Mouse (Mus musculus): ENCODE results near the gene Mrpl42.

Gene Mrpl42

DNA sequence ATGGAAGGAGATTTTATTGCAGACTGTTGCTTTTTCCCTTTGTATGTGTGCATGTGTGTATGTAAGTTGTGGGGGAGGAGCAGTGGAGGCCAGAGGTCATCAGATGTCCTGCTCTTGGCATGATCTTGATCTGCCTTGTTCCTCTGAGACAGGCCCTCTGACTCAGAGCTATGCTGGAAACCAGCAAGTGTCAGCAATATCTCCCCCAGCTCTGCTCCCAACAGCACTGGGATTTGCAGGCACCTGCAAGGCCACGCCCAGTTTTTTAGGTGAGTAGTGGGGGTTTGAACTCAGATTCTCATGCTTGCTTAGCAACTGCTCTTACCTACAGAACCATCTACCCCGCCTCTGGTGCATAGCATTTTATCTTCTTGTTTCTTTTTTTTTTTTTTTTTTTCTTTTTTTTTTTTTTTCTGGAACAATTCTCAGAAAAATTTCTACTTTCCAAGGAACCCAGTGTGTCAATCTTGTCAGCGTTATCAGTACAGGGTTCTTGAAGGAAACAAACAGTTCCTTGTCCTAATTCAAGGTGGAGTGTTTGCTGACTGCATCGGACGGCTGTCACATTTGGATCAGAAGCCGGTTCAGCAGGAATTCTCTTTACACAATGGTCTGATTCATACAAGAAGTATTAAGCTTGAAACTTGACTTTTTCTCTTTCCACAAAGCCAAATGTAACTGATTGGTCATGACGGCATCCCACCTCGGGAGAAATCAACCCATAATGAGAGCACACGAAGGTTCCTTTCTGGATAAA is 43.5 kb downstream of the Mrpl42 start:
- no peak for DNase-seq (ENCODE audit: low read depth, low spot score)

DNA sequence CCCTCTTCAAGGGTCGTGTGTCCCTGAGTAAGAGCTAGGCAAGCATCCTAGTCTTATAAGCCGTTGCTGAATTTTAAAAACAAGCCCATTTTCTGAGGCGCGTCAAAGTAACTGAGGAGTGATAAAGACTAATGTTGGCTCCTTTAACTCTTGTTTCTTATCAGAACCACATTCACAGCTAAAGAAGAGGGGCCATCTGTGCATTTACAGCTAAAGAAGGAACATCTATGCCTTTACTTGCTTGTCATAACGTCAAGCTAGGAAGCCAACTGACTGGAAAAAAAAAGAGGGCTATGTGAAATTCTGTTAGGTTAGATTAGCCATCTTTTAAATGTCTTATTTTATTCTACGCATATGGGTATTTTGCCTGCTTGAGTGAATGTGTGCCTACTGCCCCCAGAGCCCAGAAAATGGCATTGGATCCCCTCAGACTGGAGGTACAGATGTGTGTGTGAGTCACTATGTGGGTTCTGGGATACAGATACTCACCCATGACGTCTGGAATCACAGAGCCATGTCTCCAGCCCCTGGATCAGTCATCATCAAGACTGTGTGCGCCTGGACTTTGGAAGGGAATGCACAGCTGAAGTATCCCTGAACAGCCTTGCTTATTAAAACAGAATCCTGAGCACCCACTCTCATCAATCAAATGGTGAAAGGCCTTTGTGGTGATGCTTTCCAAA is 44.2 kb downstream of the Mrpl42 start:
- DNase-seq (ENCODE audit: low read depth, low spot score): no peak

DNA sequence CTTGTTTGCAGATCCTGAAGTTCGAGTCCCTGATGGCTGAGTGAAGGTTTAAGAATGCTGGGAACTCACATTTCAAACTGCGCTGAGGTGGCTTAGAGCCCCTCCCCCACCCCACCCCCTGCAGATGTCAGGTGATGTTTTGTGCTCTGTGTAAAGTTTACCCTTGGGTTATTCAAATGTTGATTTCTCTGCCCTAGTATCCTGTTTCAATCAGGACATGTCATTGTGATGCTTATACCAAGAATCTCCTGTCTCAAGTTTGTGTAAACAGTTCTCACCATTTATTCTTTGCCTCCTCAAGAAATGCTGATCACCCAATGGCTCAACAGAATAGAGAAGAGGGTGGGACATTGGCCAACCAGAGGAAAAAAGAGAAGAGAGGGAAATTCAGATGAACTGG is 45.6 kb downstream of the Mrpl42 start:
- DNase-seq (ENCODE audit: low read depth, low spot score): peak; percentile 98

DNA sequence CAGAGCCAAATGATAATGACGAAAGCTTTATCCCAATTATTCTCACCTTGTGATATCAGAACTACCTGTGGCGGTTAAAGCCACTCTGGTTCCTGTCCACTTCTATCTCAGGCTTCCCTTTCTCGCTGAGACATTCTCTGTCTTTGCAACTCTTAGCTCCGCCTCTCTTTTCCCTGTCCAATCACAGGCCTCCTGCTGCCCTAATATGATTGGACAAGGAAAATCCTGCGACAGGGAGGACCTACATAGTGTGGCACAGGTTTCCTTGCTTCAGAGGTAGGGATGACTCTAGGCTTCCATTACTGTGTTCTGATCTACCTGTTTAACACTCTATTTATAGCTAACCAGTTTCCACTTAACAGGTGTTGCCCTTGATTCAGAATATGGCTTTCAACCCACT is 48.5 kb downstream of the Mrpl42 start:
- peak; percentile 86 for DNase-seq (ENCODE audit: low read depth, low spot score)

DNA sequence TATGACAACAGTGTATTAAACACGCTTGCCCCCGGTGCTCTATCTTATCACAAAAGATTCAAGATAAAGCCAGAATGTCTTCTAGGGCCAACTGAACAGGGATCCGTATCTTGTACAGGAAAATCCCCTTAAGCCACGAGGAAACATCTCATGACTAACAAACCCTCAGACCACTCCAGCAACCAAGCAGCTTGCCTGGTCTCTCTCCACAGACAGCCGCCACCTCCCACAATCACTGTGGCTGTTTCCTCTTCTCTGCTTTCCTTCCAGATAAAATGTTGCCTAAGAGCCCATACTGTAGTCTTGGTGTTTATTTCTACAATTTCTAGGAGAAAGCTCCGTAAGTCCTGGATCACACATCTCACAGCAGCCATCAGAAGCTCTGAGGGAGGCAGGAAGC is 52.7 kb downstream of the Mrpl42 start:
- no peak for DNase-seq (ENCODE audit: low read depth, low spot score)

DNA sequence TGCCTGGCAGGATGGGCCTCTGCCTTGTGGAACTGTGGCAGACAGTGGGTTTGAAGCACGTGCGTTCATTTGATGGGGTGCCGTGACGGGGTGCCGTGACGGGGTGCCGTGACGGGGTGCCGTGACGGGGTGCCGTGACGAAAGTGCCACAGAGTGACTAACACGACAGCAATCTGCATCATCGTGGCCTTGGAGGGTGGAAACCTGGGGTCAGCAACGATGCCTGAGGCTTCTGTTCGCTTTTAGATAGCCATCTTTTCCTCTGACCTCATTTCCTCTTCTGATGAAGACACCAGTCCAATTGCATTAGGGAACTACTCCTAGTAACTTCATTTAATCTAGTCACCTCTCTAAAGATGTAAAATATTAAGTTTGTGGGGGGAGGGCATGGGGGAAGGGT is 53.8 kb downstream of the Mrpl42 start:
- DNase-seq (ENCODE audit: low read depth, low spot score): no peak

DNA sequence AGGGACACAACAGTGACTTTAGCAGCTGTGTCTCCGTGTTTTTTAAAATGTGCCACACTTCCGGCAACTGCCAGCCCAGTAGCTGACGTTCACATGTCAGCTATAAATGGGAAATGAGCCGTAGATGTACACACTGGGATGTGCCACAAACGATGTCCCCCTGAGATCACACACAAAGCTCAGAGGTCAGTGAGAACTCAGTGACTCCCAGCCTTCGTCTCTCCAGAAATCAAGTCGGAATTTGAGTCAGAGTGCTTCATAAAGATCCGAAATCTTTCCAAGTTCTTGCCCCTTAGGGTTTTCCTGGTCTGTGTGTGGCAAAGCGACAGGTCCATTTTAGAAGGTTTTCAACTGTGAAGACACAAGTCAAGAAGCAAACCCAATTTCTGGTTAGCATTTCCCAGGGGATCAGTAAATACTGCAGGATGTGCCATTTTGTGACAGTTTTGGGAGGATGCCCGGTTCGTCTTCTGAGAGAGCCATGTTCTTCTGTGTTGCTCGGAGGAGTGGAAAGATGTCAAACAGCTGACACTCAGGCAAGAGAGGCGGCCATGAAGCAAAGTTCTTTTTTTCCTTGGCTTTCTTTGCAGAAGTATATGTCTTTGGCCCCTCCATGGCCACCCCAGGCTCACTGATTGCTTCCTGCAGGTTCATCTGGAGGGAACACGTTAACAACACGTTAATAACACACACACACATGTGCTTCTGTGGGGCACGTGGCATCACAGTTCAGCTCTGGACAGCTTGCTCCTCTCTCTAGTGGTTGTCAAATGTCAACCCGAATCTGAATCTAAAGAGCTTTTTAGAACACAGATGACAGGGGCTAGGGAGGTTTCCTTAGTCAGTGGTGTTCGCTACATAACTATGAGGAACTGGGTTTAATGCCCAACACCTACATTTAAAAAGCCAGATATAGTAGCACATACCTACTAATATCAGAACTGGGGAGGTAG is 56.4 kb downstream of the Mrpl42 start:
- no peak for DNase-seq (ENCODE audit: low read depth, low spot score)

DNA sequence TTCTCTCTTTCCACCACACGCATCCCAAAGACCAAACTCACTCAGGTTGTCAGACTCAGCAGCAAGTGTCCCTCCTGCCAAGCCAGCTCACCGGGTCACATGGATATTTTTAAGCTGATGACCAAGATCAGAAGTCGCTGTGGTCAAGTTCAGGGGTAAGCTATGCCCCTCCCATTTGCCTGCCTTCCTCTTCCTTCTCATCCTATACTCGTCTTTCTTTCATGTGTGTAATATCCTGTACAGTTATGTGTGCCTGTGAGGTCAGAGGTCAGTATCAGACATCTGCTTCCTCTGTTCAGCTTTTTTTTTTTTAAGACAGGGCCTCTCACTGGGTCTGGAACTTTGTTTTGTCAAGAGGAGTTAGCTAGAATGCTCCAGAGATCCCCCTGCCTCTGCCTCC is 59.4 kb downstream of the Mrpl42 start:
- DNase-seq (ENCODE audit: low read depth, low spot score): no peak

DNA sequence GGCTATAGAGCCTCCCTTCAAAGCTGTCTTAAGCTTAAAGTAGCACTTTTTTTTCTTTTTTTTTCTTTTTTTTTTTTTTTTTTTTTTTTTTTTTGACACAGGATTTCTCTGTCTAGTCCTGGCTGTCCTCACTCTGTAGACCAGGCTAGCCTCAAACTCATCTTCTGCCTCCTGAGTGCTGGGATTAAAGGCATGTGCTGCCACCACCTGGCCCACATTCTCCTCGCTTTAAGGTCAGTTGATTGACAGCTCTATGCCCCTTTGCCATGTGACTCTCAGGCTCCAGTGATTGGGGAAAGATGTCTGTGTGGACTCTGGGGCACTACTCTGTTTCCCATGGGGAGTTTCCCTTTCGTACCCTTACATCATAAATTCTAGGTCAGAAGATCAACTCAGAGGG is 61.2 kb downstream of the Mrpl42 start:
- DNase-seq (ENCODE audit: low read depth, low spot score): no peak

DNA sequence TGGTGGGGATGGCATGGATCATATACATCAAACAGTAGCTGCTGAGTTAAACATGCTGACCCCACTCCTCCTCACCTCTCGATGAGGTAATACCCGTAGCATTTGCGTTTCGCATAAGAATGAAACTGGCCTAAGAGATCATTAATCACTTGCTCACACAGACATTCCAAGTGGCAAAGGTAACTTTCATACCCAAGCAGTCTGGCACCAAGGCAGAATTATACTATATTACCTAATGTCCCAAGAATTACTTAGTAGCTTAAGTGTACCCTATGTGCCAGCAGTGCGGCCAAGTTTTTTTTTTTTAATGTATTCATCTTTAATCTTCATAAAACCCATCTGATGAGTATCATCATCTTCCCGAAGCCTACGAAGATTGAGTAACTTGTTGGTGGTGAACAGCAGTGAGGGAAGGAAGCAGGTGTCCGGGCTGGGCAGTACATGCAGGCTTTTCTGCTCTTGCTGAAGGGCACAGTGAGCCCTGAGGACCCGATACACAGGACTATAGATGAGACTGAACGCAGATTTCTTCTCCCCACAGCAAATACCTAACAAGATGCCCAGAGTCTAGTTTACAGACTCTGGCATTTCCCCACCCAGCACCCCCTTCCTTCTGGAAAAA is 61.9 kb downstream of the Mrpl42 start:
- DNase-seq (ENCODE audit: low read depth, low spot score): no peak

DNA sequence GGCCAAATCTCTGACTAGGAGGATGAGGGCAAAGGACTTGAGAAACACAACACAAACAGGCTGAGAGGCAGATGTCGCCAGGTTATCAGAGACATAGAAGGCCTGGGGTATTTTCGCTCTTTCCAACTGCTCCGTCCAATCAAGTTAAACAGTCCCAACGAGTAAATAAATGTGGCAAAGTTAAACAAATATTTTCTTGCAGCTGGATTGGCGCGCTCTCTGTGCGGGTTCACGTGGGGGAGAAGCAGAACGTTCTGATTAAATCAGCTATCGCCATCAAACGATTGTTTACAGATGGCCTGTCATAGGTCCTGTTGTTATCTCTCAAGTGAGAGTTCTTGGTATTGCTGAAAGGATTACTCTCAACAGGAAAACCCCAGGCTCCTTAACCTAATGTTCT is 62.8 kb downstream of the Mrpl42 start:
- no peak for DNase-seq (ENCODE audit: low read depth, low spot score)
